Mouse (Mus musculus) stomach, embryonic 14.5 days (tissue): Measurements from ENCODE around the gene Spin1. TPM values are rescaled to one million over a fixed set of nuclear protein-coding genes. Genes with fewer than 3 reads are reported as not detected.

Experiments used
- ATAC-seq: fragments of 200-750 bp; cut with Nextera tagmentation; 2 replicates; pipeline ENCODE4 v1.8.0; 2017; ENCODE audit warnings: low read depth, moderate TSS enrichment; ENCODE audit not compliant: insufficient number of reproducible peaks, insufficient read depth, low FRiP score
- H3K27ac ChIP-seq: fragments of 300-500 bp; sonication (generic); 2 replicates; pipeline ENCODE4 v1.5.1; 2014; ENCODE audit warnings: mild to moderate bottlenecking, low read length, moderate library complexity, mixed read lengths
- H3K27me3 ChIP-seq: fragments of 300-500 bp; sonication (generic); 2 replicates; pipeline ENCODE4 v1.6.1; 2014; ENCODE audit warnings: low read length, control low read depth, mixed read lengths; ENCODE audit not compliant: control insufficient read depth, insufficient read depth
- H3K36me3 ChIP-seq: fragments of 300-500 bp; sonication (generic); 2 replicates; pipeline ENCODE4 v1.6.1; 2014; ENCODE audit warnings: mild to moderate bottlenecking, control low read depth, low read length, moderate library complexity, mixed read lengths; ENCODE audit not compliant: control insufficient read depth, insufficient read depth
- H3K4me1 ChIP-seq: fragments of 300-500 bp; sonication (generic); 2 replicates; pipeline ENCODE4 v1.6.1; 2014; ENCODE audit warnings: low read length, control low read depth, mixed read lengths; ENCODE audit not compliant: control insufficient read depth, insufficient read depth
- H3K4me2 ChIP-seq: fragments of 300-500 bp; sonication (generic); replicated peaks from 2 replicates; pipeline ENCODE4 v1.6.1; 2014; ENCODE audit warnings: low read depth, low read length, control low read depth
- H3K4me3 ChIP-seq: fragments of 300-500 bp; sonication (generic); 2 replicates; pipeline ENCODE4 v1.5.1; 2014; ENCODE audit warnings: low read depth, low read length, control low read depth
- H3K9ac ChIP-seq: fragments of 300-500 bp; sonication (generic); replicated peaks from 2 replicates; pipeline ENCODE4 v1.6.1; 2014; ENCODE audit warnings: low read depth, mild to moderate bottlenecking, control low read depth, low read length, moderate library complexity, mixed read lengths
- H3K9me3 ChIP-seq: fragments of 300-500 bp; sonication (generic); 2 replicates; pipeline ENCODE4 v1.6.1; 2016; ENCODE audit warnings: low read depth, low read length, control low read depth; ENCODE audit not compliant: control insufficient read depth
- WGBS: fragments of 180-500 bp; shearing (Covaris S2); extraction: QIAGEN DNeasy Blood & Tissue Kit; methylation state at CpG from one replicate; pipeline ENCODE4 v1.1.7; 2014; 5-methylcytosine and 5-hydroxymethylcytosine counted together
- polyA plus RNA-seq: library from polyadenylated mRNA; unstranded; fragments of >200 nt; fragmentation: Nextera tagmentation; extraction: Ambion mirVana; gene quantifications from 2 replicates; pipeline ENCODE4 v1.2.1, GENCODE M21; 2014

Gene Spin1
- polyA plus RNA-seq, 1 experiment from 2014 or later = 95.5 TPM

DNA sequence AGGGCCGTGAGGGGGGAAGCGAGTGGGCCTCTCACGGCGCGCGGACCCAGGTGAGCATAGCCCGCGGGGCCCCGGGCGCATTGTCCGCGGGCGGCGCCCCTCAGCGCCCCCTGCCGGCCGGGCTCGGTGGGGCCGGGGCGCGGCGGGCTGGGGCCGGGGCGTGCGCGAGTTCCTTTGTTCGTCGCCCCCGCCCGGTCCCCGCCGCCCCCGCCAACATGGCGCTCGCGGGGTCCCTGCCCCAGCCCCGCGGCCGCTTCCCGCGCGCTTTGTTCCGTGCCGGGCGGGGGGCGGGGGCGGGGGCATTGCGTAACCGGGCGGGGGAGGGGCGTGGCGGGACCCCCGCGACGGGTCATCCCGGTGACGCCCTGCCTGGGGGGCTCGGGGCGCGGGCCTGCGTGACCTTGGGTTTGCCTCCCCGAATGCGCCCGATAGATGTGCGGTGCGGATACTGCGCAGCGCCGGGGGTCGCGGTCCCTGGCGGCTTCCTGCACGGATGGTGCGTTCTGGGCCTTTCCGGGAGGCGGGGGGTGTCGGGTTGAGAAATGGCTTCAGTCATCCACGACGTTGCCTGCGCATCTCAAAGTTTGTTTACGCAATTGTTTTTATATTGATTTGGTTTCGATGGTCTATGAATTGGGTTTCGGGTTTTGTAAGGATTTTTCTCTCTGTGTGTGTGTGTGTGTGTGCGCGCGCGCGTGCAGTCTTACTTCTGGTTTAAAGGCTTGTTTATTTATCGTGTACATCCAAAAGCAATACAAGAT, 516 bp downstream of the Spin1 start:
- Histone ChIP-seq H3K27ac (peak overlapping the region; percentile 94), H3K9ac (peak overlapping the region; percentile 96), H3K36me3 (no peaks in the 10 kb centered on the region), H3K27me3 (no peaks in the 10 kb centered on the region), H3K9me3 (peaks cover 3% of the 10 kb centered on the region; the same call in 1 of the 2 replicates), H3K4me2 (peak overlapping the region; percentile 39), H3K4me3 (peak overlapping the region; percentile 89), H3K4me1 (0 out of 2 replicates have a peak, but pooled peaks cover 20% of the 10 kb centered on the region)
- under 1% methylated on average over 44 of the region's 89 CpGs for WGBS
- ATAC-seq = peak; percentile 81

GRCm38 (mm10) chr13:51101777-51102132, 1.1 kb downstream of the Spin1 start:
- Histone ChIP-seq H3K4me3 (peak overlapping the region; percentile 89), H3K27me3 (no peaks in the 10 kb centered on the region), H3K27ac (peak overlapping the region; percentile 94; the same call in 1 of the 2 replicates), H3K4me2 (peak overlapping the region; percentile 39), H3K9ac (peak overlapping the region; percentile 96; the same call in 1 of the 2 replicates), H3K9me3 (peaks cover 3% of the 10 kb centered on the region; the same call in 1 of the 2 replicates), H3K36me3 (no peaks in the 10 kb centered on the region), H3K4me1 (0 out of 2 replicates have a peak, but pooled peaks cover 20% of the 10 kb centered on the region)
- 11% methylated on average over 11 of the region's 11 CpGs for WGBS
- ATAC-seq = no peak

DNA sequence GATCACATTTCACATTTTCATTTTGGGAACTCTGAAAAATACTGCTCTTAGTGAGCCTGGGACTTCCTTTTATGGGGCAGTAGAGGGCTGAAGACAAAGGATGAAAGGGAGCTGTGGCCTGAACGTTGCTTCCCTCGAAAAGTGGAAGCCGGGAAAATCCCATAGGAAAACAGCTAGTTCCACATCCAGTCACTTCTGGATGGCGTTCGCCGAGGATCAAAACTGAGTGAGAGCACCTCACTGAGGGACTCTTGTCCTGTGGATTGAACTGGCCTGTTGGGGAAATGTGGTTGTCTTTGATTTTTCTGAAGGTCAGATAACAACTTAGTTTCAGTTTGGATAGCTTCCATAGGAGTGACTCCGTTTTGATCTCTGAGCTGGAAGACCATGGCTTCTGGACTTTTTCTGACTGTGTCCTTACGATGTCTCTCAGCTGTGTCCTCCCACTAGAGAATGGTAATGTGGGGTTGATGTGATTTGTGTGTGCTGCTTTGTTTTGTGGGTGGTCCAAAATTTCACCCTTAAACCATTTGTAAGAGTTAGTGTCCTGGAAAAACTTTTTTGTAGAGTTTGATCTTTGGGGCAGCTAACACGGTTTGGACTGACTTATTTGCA, 2.5 kb downstream of the Spin1 start:
- peak overlapping the region; percentile 48; the same call in 1 of the 2 replicates for H3K27ac ChIP-seq

GRCm38 (mm10) chr13:51103861-51104650, 3.4 kb downstream of the Spin1 start:
- Histone ChIP-seq H3K27ac (no peak overlapping the region), H3K9ac (no peak overlapping the region), H3K4me1 (0 out of 2 replicates have a peak, but pooled peaks cover 19% of the 10 kb centered on the region), H3K36me3 (no peaks in the 10 kb centered on the region), H3K4me3 (no peak overlapping the region), H3K4me2 (no peak overlapping the region), H3K27me3 (no peaks in the 10 kb centered on the region), H3K9me3 (peaks cover 3% of the 10 kb centered on the region; the same call in 1 of the 2 replicates)
- 96% methylated on average over 9 of the region's 9 CpGs for WGBS
- ATAC-seq = no peak

More for the DNA sequence above, 2.5 kb downstream of the Spin1 start:
- Histone ChIP-seq H3K9me3 (peaks cover 3% of the 10 kb centered on the region; the same call in 1 of the 2 replicates), H3K27me3 (no peaks in the 10 kb centered on the region), H3K4me3 (peak overlapping the region; percentile 89; the same call in 1 of the 2 replicates), H3K36me3 (no peaks in the 10 kb centered on the region), H3K9ac (no peak overlapping the region), H3K4me2 (peak overlapping the region; percentile 12; the same call in 1 of the 2 replicates), H3K4me1 (0 out of 2 replicates have a peak, but pooled peaks cover 20% of the 10 kb centered on the region)
- no peak for ATAC-seq
- WGBS = 77% methylated on average over 9 of the region's 9 CpGs

DNA sequence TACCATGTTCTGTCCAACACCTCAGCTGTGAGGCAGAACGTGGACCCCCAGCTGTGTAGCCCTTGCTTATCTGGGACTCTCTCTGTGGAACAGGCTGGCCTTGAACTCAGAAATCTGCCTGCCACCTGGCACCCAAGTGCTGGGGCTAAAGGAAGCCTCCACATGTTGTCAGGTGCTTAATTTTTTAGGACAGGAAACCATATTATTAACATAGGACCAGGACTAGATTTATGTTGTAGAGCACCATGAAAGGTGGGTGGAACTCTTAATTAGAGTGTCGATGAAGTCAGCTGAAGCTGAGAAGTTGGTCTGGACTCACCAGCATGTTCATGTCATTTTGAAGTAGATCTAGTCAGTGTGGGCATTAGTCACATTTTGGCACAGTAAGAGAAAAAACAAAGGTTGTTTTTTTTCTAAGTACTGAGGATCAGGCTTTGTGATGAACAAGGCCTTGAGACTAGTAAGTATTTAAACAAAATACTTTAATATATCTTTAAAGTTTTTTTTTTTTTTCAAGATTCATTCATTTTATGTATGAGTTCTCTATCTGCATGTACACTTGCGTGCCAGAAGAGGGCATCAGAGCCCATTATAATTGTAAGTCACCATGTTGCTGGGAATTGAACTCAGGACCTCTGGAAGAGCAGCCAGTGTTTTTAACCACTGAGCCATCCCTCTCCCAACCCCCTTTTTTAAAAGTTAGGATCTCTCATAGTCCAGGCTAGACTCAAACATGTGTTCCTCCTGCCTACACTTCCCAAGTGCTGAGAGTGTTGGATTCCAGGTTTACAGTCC, 5.4 kb downstream of the Spin1 start:
- H3K27ac ChIP-seq = no peak overlapping the region
- no peak for ATAC-seq
- H3K9me3 ChIP-seq = peaks cover 7% of the 10 kb centered on the region; the same call in 1 of the 2 replicates
- no peak overlapping the region for H3K4me3 ChIP-seq
- no peak overlapping the region for H3K9ac ChIP-seq
- H3K4me1 ChIP-seq = 0 out of 2 replicates have a peak, but pooled peaks cover 12% of the 10 kb centered on the region
- no peaks in the 10 kb centered on the region; the same call in 1 of the 2 replicates for H3K36me3 ChIP-seq
- no peaks in the 10 kb centered on the region for H3K27me3 ChIP-seq
- 94% methylated on average over 3 of the region's 3 CpGs for WGBS
- H3K4me2 ChIP-seq = no peak overlapping the region

- no peak overlapping the region for H3K27ac ChIP-seq
- ATAC-seq = no peak
- no peak overlapping the region for H3K4me3 ChIP-seq
- no peaks in the 10 kb centered on the region for H3K27me3 ChIP-seq
- no peak overlapping the region for H3K4me2 ChIP-seq
- no peak overlapping the region for H3K9ac ChIP-seq
- H3K9me3 ChIP-seq = peaks cover 12% of the 10 kb centered on the region; the same call in 1 of the 2 replicates
- no peaks in the 10 kb centered on the region; the same call in 1 of the 2 replicates for H3K36me3 ChIP-seq
- 94% methylated on average over 4 of the region's 4 CpGs for WGBS
- 0 out of 2 replicates have a peak, but pooled peaks cover 12% of the 10 kb centered on the region for H3K4me1 ChIP-seq
These were observed 6.1 kb downstream of the Spin1 start for GRCm38 (mm10) chr13:51106816-51107215.

DNA sequence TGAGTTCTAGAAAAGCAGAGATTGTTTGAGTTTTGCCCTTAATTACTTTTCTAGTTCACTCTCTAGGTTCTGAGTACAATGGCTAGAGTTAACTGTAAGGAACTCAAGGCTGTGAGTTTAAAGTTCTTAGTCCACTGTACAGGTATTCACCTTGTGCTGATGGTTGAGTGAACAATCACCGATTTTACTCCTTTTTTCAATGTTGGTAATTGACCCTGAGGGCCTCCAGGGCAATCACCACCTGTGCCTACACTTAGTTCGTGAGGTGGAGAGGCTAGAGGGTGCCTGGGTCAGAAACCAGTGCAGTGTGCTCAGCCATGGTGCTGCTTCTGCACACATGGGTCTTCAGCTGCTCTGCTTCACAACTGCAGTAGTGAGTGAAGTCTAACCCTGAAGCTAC, 8.8 kb downstream of the Spin1 start:
- no peaks in the 10 kb centered on the region; the same call in 1 of the 2 replicates for H3K36me3 ChIP-seq
- H3K27me3 ChIP-seq = no peaks in the 10 kb centered on the region

More for the DNA sequence above, 8.8 kb downstream of the Spin1 start:
- WGBS = 90% methylated on average over 2 of the region's 2 CpGs
- H3K4me3 ChIP-seq = no peak overlapping the region
- H3K9ac ChIP-seq = no peak overlapping the region
- H3K4me1 ChIP-seq = no peaks in the 10 kb centered on the region
- no peak overlapping the region for H3K27ac ChIP-seq
- no peak overlapping the region for H3K4me2 ChIP-seq
- no peak for ATAC-seq
- peaks cover 13% of the 10 kb centered on the region; the same call in 1 of the 2 replicates for H3K9me3 ChIP-seq
